Mouse (Mus musculus) lung, embryonic 14.5 days (tissue): ENCODE data around the gene Socs4. TPM values are rescaled to one million over a fixed set of nuclear protein-coding genes. Genes with fewer than 3 reads are reported as not detected.
A peak's percentile ranks its signal among the peaks of the same experiment; 100 is the strongest.

Experiments
- ATAC-seq: fragments of 200-750 bp; cut with Nextera tagmentation; 2 replicates; pipeline ENCODE4 v1.8.0; 2017; ENCODE audit warnings: mild to moderate bottlenecking, moderate TSS enrichment, moderate library complexity; ENCODE audit not compliant: insufficient read depth
- DNase-seq: peaks from one replicate; pipeline ENCODE4 v3.0.0-alpha.2; 2015
- H3K27ac ChIP-seq: fragments of 300-500 bp; sonication (generic); 2 replicates; pipeline ENCODE4 v1.5.1; 2014; ENCODE audit warnings: low read depth, mild to moderate bottlenecking, moderate library complexity
- H3K27me3 ChIP-seq: fragments of 300-500 bp; sonication (generic); 2 replicates; pipeline ENCODE4 v1.6.1; 2014; ENCODE audit warnings: low read length, control low read depth; ENCODE audit not compliant: insufficient read depth
- H3K36me3 ChIP-seq: fragments of 300-500 bp; sonication (generic); 2 replicates; pipeline ENCODE4 v1.6.1; 2014; ENCODE audit warnings: control low read depth; ENCODE audit not compliant: insufficient read depth
- H3K4me1 ChIP-seq: fragments of 300-500 bp; sonication (generic); 2 replicates; pipeline ENCODE4 v1.6.1; 2014; ENCODE audit warnings: antibody characterized with exemption, control low read depth; ENCODE audit not compliant: insufficient read depth
- H3K4me2 ChIP-seq: fragments of 300-500 bp; sonication (generic); 2 replicates; pipeline ENCODE4 v1.6.1; 2014; ENCODE audit warnings: mild to moderate bottlenecking
- H3K4me3 ChIP-seq: fragments of 300-500 bp; sonication (generic); 2 replicates; pipeline ENCODE4 v1.5.1; 2014; ENCODE audit warnings: low read depth, low read length
- H3K9ac ChIP-seq: fragments of 300-500 bp; sonication (generic); 2 replicates; pipeline ENCODE4 v1.6.1; 2014
- H3K9me3 ChIP-seq: fragments of 300-500 bp; sonication (generic); 2 replicates; pipeline ENCODE4 v1.6.1; 2016; ENCODE audit warnings: low read depth, low read length, control low read depth
- CTCF ChIP-seq: IDR thresholded peaks from 2 replicates; pipeline ENCODE4 v1.5.1; 2016; ENCODE audit warnings: antibody characterized with exemption, low read depth
- WGBS: fragments of 180-500 bp; shearing (Covaris S2); extraction: QIAGEN DNeasy Blood & Tissue Kit; methylation state at CpG from one replicate; pipeline ENCODE4 v1.1.7; 2014; 5-methylcytosine and 5-hydroxymethylcytosine counted together
- polyA plus RNA-seq: library from polyadenylated mRNA; unstranded; fragments of >200 nt; fragmentation: Nextera tagmentation; extraction: Ambion mirVana; gene quantifications from 2 replicates; pipeline ENCODE4 v1.2.1, GENCODE M21; 2014

The Socs4 gene
- polyA plus RNA-seq, result 4.1 and 4.3 TPM in 2 replicates

GRCm38 (mm10) chr14:47276637-47277393 lies at the start of gene Socs4, which contains the start of gene Wdhd1:
Socs4 (plus strand) TSS chr14:47276931.
Wdhd1 (minus strand) TSS chr14:47276857.
- whole genome bisulfite sequencing, result under 1% methylated on average over 77 of the region's 77 CpGs

GRCm38 (mm10) chr14:47229796-47230376 lies 46.8 kb upstream of the Socs4 start:
- 65% methylated on average over 11 of the region's 11 CpGs for WGBS
- no peak for TF ChIP-seq CTCF
- ATAC-seq (no peak), DNase-seq (no peak)
- no peak overlapping the region for H3K4me3 ChIP-seq
- H3K4me2 ChIP-seq, result no peak overlapping the region
- H3K27me3 ChIP-seq, result no peaks in the 10 kb centered on the region
- no peaks in the 10 kb centered on the region for H3K4me1 ChIP-seq
- no peaks in the 10 kb centered on the region for H3K9me3 ChIP-seq
- no peak overlapping the region for H3K9ac ChIP-seq
- no peak overlapping the region for H3K27ac ChIP-seq
- no peaks in the 10 kb centered on the region for H3K36me3 ChIP-seq

More at GRCm38 (mm10) chr14:47276637-47277393, at the start of gene Socs4, which contains the start of gene Wdhd1:
- Histone ChIP-seq H3K4me1 (0 out of 2 replicates have a peak, but pooled peaks cover 2% of the 10 kb centered on the region), H3K27me3 (no peaks in the 10 kb centered on the region), H3K9ac (peak within 1 kb of the TSS; percentile 84), H3K36me3 (peaks cover 25% of the 10 kb centered on the region), H3K27ac (peak within 1 kb of the TSS; percentile 96), H3K9me3 (no peaks in the 10 kb centered on the region), H3K4me3 (peak within 1 kb of the TSS; percentile 70), H3K4me2 (peak within 1 kb of the TSS; percentile 81)
- DNase-seq, result peak; percentile 97
- no peak for TF ChIP-seq CTCF
- peak; percentile 97 for ATAC-seq

- no peak for ATAC-seq
- no peak overlapping the region for H3K4me3 ChIP-seq
- H3K27ac ChIP-seq, result no peak overlapping the region
- no peak overlapping the region for H3K4me2 ChIP-seq
- H3K27me3 ChIP-seq, result no peaks in the 10 kb centered on the region
- no peak overlapping the region for H3K9ac ChIP-seq
- DNase-seq, result no peak
- H3K4me1 ChIP-seq, result no peaks in the 10 kb centered on the region
- H3K36me3 ChIP-seq, result no peaks in the 10 kb centered on the region
- no peak for TF ChIP-seq CTCF
- H3K9me3 ChIP-seq, result no peaks in the 10 kb centered on the region
- 43% methylated on average over 2 of the region's 2 CpGs for WGBS
Measured at GRCm38 (mm10) chr14:47233602-47234001, 43.1 kb upstream of the Socs4 start.

GRCm38 (mm10) chr14:47234032-47234431 lies 42.7 kb upstream of the Socs4 start:
- Histone ChIP-seq H3K36me3 (no peaks in the 10 kb centered on the region), H3K4me2 (no peak overlapping the region), H3K27me3 (no peaks in the 10 kb centered on the region), H3K27ac (no peak overlapping the region), H3K4me1 (no peaks in the 10 kb centered on the region), H3K4me3 (no peak overlapping the region), H3K9me3 (no peaks in the 10 kb centered on the region), H3K9ac (no peak overlapping the region)
- ATAC-seq (no peak), DNase-seq (no peak)
- 82% methylated on average over 3 of the region's 3 CpGs for WGBS
- TF ChIP-seq CTCF, result no peak

GRCm38 (mm10) chr14:47234526-47235250 lies 42.0 kb upstream of the Socs4 start:
- no peaks in the 10 kb centered on the region for H3K4me1 ChIP-seq
- H3K4me3 ChIP-seq, result no peak overlapping the region
- H3K27me3 ChIP-seq, result no peaks in the 10 kb centered on the region
- H3K36me3 ChIP-seq, result no peaks in the 10 kb centered on the region
- DNase-seq (no peak), ATAC-seq (no peak)
- no peaks in the 10 kb centered on the region for H3K9me3 ChIP-seq
- no peak overlapping the region for H3K9ac ChIP-seq
- no peak for TF ChIP-seq CTCF
- WGBS, result 53% methylated on average over 5 of the region's 5 CpGs
- H3K27ac ChIP-seq, result no peak overlapping the region
- no peak overlapping the region for H3K4me2 ChIP-seq

GRCm38 (mm10) chr14:47236491-47236890 lies 40.2 kb upstream of the Socs4 start:
- DNase-seq (no peak), ATAC-seq (no peak)
- Histone ChIP-seq H3K27me3 (no peaks in the 10 kb centered on the region), H3K9me3 (no peaks in the 10 kb centered on the region), H3K4me1 (no peaks in the 10 kb centered on the region), H3K9ac (no peak overlapping the region), H3K4me2 (no peak overlapping the region), H3K27ac (no peak overlapping the region), H3K4me3 (no peak overlapping the region), H3K36me3 (peaks cover 11% of the 10 kb centered on the region; the same call in 1 of the 2 replicates)
- TF ChIP-seq CTCF, result no peak
- 89% methylated on average over 7 of the region's 7 CpGs for WGBS

GRCm38 (mm10) chr14:47237286-47237685 lies 39.4 kb upstream of the Socs4 start:
- no peak overlapping the region for H3K27ac ChIP-seq
- ATAC-seq (no peak), DNase-seq (no peak)
- no peak overlapping the region for H3K4me3 ChIP-seq
- no peaks in the 10 kb centered on the region for H3K4me1 ChIP-seq
- no peak for TF ChIP-seq CTCF
- H3K9ac ChIP-seq, result no peak overlapping the region
- WGBS, result 86% methylated on average over 4 of the region's 4 CpGs
- H3K9me3 ChIP-seq, result no peaks in the 10 kb centered on the region
- no peaks in the 10 kb centered on the region for H3K27me3 ChIP-seq
- peaks cover 16% of the 10 kb centered on the region; the same call in 1 of the 2 replicates for H3K36me3 ChIP-seq
- no peak overlapping the region for H3K4me2 ChIP-seq
